Mouse (Mus musculus): ENCODE results near the gene Hipk2. TPM values are rescaled to one million over a fixed set of nuclear protein-coding genes. Genes with fewer than 3 reads are reported as not detected.

Gene Hipk2
- total and polyA plus RNA-seq, 3 experiments, result 3.9 to 85.1 (median 14.1) TPM

DNA sequence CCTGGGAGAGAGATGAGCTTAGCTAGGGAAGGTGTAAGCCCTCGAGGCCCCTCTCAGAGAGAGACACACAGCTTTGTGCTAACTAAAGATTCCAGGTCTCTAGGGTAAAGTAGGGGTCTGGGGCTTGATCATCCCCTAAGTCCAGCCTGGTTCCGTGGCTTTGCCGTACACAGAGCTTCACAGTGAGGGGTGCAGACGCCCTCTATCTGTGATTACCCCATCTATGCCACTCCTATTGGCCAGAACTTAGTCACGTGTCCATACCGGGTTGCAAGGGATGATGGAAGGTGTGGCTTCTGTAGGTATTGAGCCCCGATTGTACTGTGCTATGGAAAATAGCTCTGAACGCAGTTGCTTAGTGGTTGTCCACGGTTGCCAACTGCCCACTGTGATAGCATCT lies 198.3 kb downstream of the Hipk2 start (continued):
- TF ChIP-seq KAT2A (conservative IDR thresholded peaks at IDR 0.05; ENCODE audit: low read depth, low read length) (no peak), MYC (IDR thresholded peaks at IDR 0.05; ENCODE audit: low read depth, low read length) (0 out of 2 replicates have a peak, but pooled peaks have one; percentile 39), TAL1 (IDR thresholded peaks at IDR 0.05; ENCODE audit: low read length) (no peak), MEF2A (IDR thresholded peaks at IDR 0.05; ENCODE audit: extremely low read depth, insufficient replicate concordance, low read depth, low read length, poor library complexity, severe bottlenecking) (no peak), ZKSCAN1 (IDR thresholded peaks at IDR 0.05; ENCODE audit: low read depth, low read length) (no peak), NRF1 (IDR thresholded peaks at IDR 0.05; ENCODE audit: insufficient read depth, low read depth, low read length, poor library complexity, severe bottlenecking) (no peak), MAX (IDR thresholded peaks at IDR 0.05; ENCODE audit: low read length) (peak; percentile 92), ZNF384 (IDR thresholded peaks at IDR 0.05; ENCODE audit: low read depth, low read length) (no peak), MYB (IDR thresholded peaks at IDR 0.05; ENCODE audit: low read depth, low read length) (no peak), BHLHE40 (IDR thresholded peaks at IDR 0.05; ENCODE audit: borderline replicate concordance, low read depth, low read length) (peak; percentile 32; the same call in 1 of the 2 replicates), NELFE (IDR thresholded peaks at IDR 0.05; ENCODE audit: low read depth, low read length) (peak; percentile 65), E2F4 (IDR thresholded peaks at IDR 0.05; ENCODE audit: borderline replicate concordance, low read depth, low read length) (no peak)

DNA sequence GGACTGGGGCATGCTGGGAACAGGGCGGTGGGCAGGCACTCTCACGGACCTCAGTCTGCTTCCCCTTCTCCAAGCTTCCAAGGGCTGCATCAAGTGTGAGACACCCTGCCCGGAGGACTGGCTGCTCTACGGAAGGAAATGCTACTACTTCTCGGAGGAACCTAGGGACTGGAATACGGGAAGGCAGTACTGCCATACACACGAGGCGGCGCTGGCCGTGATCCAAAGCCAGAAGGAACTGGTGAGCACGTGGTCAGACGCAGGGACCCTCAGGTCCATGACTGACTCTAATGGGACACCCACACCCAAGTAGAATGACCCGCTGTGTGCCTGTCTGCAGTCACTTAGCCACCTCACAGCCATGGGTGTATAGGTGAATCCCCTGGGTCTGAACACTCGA lies 199.2 kb downstream of the Hipk2 start:
- Histone ChIP-seq H3K79me2 (ENCODE audit: control insufficient read depth, insufficient read depth, low read length, poor library complexity) (no peaks in the 10 kb centered on the region; the same call in 1 of the 2 replicates), H3K9me3 (replicated peaks; ENCODE audit: insufficient read depth, low read length) (no peaks in the 10 kb centered on the region)
- DNase-seq (ENCODE audit: low read depth, low spot score), result peak; percentile 82
- TF ChIP-seq USF2 (IDR thresholded peaks at IDR 0.05; ENCODE audit: borderline replicate concordance in 1 of 2, insufficient read depth in 1 of 2, low read depth in 1 of 2, low read length in 2 of 2) (0 out of 4 replicates have a peak, but pooled peaks of 1 of the 2 experiments have one; percentile 24), NELFE (IDR thresholded peaks at IDR 0.05; ENCODE audit: low read depth, low read length) (peak; percentile 61), ZC3H11A (IDR thresholded peaks at IDR 0.05; ENCODE audit: low read depth, low read length) (no peak), POLR2AphosphoS5 (IDR thresholded peaks at IDR 0.05; ENCODE audit: borderline replicate concordance, low read depth, low read length) (no peak), USF1 (IDR thresholded peaks at IDR 0.05; ENCODE audit: low read depth, low read length) (peak; percentile 83), ZKSCAN1 (IDR thresholded peaks at IDR 0.05; ENCODE audit: low read depth, low read length) (no peak), EP300 (IDR thresholded peaks at IDR 0.05; ENCODE audit: low read depth in 1 of 2, low read length in 2 of 2) (no peak), POLR2A (IDR thresholded peaks at IDR 0.05; ENCODE audit: control insufficient read depth in 1 of 2, insufficient read depth in 1 of 2, low read depth in 1 of 2, low read length in 2 of 2, poor library complexity in 1 of 2) (peak; percentile 31 to 49; a peak in 2 of 4 replicates), GATA1 (IDR thresholded peaks at IDR 0.05; ENCODE audit: low read depth, low read length) (no peak), MAFK (IDR thresholded peaks at IDR 0.05; ENCODE audit: borderline replicate concordance, low read depth, low read length) (no peak), JUND (IDR thresholded peaks at IDR 0.05; ENCODE audit: low read depth, low read length) (no peak), CHD1 (IDR thresholded peaks at IDR 0.05; ENCODE audit: low read depth, low read length) (no peak), UBTF (IDR thresholded peaks at IDR 0.05; ENCODE audit: borderline replicate concordance, insufficient read depth, low read depth, low read length) (no peak), GABPA (IDR thresholded peaks at IDR 0.05; ENCODE audit: low read depth, low read length) (no peak), TAL1 (IDR thresholded peaks at IDR 0.05; ENCODE audit: low read length) (no peak), E2F4 (IDR thresholded peaks at IDR 0.05; ENCODE audit: borderline replicate concordance, low read depth, low read length) (no peak), HCFC1 (IDR thresholded peaks at IDR 0.05; ENCODE audit: low read depth, low read length) (no peak), CHD2 (IDR thresholded peaks at IDR 0.05; ENCODE audit: low read length) (no peak), TCF12 (IDR thresholded peaks at IDR 0.05; ENCODE audit: low read depth, low read length) (no peak), ELF1 (IDR thresholded peaks at IDR 0.05; ENCODE audit: low read depth, low read length) (no peak), MYB (IDR thresholded peaks at IDR 0.05; ENCODE audit: low read depth, low read length) (no peak), CTCF (IDR thresholded peaks at IDR 0.05 in 2 of 3, conservative IDR thresholded peaks at IDR 0.05 in 1 of 3; ENCODE audit: control insufficient read depth in 1 of 3, insufficient read depth in 1 of 3, low read depth in 2 of 3, low read length in 3 of 3, poor library complexity in 1 of 3, severe bottlenecking in 1 of 3) (no peak), NRF1 (IDR thresholded peaks at IDR 0.05; ENCODE audit: insufficient read depth, low read depth, low read length, poor library complexity, severe bottlenecking) (no peak), BHLHE40 (IDR thresholded peaks at IDR 0.05; ENCODE audit: borderline replicate concordance, low read depth, low read length) (no peak), SMC3 (IDR thresholded peaks at IDR 0.05; ENCODE audit: low read depth, low read length) (no peak), MEF2A (IDR thresholded peaks at IDR 0.05; ENCODE audit: extremely low read depth, insufficient replicate concordance, low read depth, low read length, poor library complexity, severe bottlenecking) (no peak), MYC (IDR thresholded peaks at IDR 0.05; ENCODE audit: low read depth, low read length) (peak; percentile 98), RAD21 (IDR thresholded peaks at IDR 0.05; ENCODE audit: low read depth, low read length) (no peak), MXI1 (IDR thresholded peaks at IDR 0.05; ENCODE audit: low read depth, low read length) (peak; percentile 86)

More for the DNA sequence above, 199.2 kb downstream of the Hipk2 start:
- peak overlapping the region; percentile 52 to 63 for H3K4me3 ChIP-seq (ENCODE audit: control insufficient read depth in 1 of 2, insufficient read depth in 1 of 2, low read depth in 2 of 2, low read length in 2 of 2)
- peaks cover 0 to 5% of the 10 kb centered on the region in 2 experiments; a peak in 2 of 4 replicates for H3K36me3 ChIP-seq (ENCODE audit: control insufficient read depth in 1 of 2, insufficient read depth in 2 of 2, low read length in 2 of 2)
- H3K9ac ChIP-seq (ENCODE audit: control insufficient read depth, low read depth, low read length, poor library complexity, severe bottlenecking), result peak overlapping the region; percentile 75
- peaks cover 5 to 25% of the 10 kb centered on the region in 2 experiments for H3K4me1 ChIP-seq (ENCODE audit: control insufficient read depth in 1 of 2, insufficient read depth in 2 of 2, low read length in 2 of 2)
- H3K27ac ChIP-seq (ENCODE audit: control insufficient read depth, low read depth, low read length), result peak overlapping the region; percentile 84
- H3K27me3 ChIP-seq (ENCODE audit: control insufficient read depth in 1 of 2, insufficient read depth in 2 of 2, low read length in 2 of 2), result no peaks in the 10 kb centered on the region
